Mouse (Mus musculus): Measurements from ENCODE around the gene Kpna2. TPM values are rescaled to one million over a fixed set of nuclear protein-coding genes. Genes with fewer than 3 reads are reported as not detected.

Gene Kpna2
- 235 and 294 TPM in 2 replicates for polyA plus RNA-seq (2015; fragmentation: Nextera tagmentation; extraction: Ambion mirVana)

DNA sequence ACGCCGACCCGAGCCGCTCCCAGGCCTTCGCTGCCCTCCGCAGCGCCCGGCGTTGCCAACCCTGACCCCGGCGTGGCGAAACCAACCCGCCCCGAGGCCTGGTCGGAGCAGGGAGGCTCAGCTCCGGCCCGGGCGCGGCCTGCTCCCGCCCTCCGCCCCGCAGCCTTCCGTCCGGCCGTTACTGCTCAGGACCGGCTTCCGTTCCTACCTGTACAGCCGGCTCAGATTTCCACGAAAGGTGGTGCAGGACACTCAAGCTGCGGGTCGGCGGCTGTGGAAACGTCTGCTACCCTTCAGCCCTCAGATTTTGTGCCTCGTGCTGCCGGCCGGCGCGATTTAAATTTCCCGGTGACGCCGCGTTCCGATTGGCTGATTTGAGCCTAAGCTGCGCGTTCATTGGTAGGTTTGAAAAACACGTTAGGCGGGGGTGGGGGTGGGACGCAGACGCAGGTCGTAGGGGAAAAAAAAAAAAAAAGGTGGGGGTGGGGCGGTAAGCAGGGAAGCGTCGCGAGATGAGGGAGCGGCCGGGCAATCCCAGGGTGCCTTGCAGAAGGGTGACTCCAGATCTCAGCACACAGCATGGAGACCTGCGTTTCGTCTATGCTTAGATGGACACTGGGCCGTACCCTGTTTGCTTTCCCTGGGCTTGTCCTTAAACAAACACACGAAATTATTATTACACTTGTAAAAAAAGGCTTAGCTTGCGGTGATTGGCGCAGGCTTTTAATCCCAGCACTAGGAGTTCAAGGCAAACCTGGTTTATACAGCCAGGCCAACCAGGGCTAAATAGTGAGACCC, at the start of gene Kpna2:
Kpna2 (minus strand) TSS at position 391 of the 798 bp plus-strand sequence.
- Histone ChIP-seq H3K27ac (ENCODE audit: low read length) (peak within 1 kb of the TSS; percentile 88), H3K4me3 (ENCODE audit: low read length) (peak within 1 kb of the TSS; percentile 84), H3K9me3 (replicated peaks; ENCODE audit: control insufficient read depth, low read length) (no peaks in the 10 kb centered on the region), H3K4me1 (ENCODE audit: control insufficient read depth, insufficient read depth, low read length) (peaks cover 11% of the 10 kb centered on the region), H3K27me3 (ENCODE audit: control insufficient read depth, insufficient read depth, low read length) (no peaks in the 10 kb centered on the region), H3K4me2 (ENCODE audit: low read depth, low read length) (peak within 1 kb of the TSS; percentile 79), H3K9ac (ENCODE audit: low read length) (peak within 1 kb of the TSS; percentile 93), H3K36me3 (ENCODE audit: control insufficient read depth, insufficient read depth) (peaks cover 13% of the 10 kb centered on the region)
- ATAC-seq (replicated peaks; ENCODE audit: extremely low read depth, insufficient read depth, low FRiP score), result peak; percentile 93
- WGBS, result under 1% methylated on average over 62 of the region's 62 CpGs

DNA sequence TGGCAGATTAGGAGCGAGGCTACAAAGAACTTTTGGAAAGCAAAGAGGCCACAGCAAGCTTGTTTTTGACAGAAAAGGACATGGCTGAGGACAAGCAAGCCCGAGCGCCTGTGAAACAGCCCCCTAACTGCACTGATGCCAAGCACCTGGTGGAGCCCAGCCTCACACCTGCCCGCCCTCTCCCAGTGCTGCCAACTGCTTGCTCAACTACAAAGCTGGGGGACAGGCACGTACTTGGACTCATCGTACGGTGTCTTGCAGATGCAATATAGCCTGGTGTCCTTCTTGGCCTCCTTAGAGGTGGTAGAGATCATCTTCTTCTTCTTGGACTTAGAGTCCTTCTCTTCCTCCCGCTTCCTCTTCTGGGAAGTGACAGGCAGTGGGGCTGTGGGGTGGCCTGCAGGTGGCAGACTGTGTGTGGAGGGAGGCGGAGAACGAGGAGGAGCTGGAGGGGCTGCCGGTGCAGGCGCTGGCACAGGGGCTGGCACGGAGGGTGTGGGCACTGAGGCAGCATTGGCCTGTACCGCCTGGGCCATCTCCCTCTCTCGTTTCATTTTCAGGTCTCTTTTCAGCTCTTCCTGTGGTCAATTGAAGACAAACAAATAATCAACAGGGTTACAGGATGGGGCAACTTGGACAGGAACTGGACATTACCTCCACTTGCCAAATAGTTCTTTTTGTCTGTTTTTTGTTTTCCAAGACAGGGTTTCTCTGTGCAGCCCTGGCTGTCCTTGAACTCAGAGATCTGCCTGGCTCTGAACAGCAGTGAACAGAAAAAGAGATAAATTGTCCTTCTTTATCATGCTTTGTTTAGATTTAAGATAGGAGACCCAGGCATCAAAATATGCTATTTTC, 47.7 kb upstream of the Kpna2 start:
- Histone ChIP-seq H3K4me3 (ENCODE audit: low read length) (no peak overlapping the region), H3K9me3 (replicated peaks; ENCODE audit: control insufficient read depth, low read length) (no peaks in the 10 kb centered on the region), H3K36me3 (ENCODE audit: control insufficient read depth, insufficient read depth) (peaks cover 31% of the 10 kb centered on the region), H3K27ac (ENCODE audit: low read length) (no peak overlapping the region), H3K4me2 (ENCODE audit: low read depth, low read length) (no peak overlapping the region), H3K4me1 (ENCODE audit: control insufficient read depth, insufficient read depth, low read length) (no peaks in the 10 kb centered on the region), H3K27me3 (ENCODE audit: control insufficient read depth, insufficient read depth, low read length) (no peaks in the 10 kb centered on the region), H3K9ac (ENCODE audit: low read length) (no peak overlapping the region)
- no peak for ATAC-seq (replicated peaks; ENCODE audit: extremely low read depth, insufficient read depth, low FRiP score)
- 87% methylated on average over 15 of the region's 15 CpGs for WGBS

DNA sequence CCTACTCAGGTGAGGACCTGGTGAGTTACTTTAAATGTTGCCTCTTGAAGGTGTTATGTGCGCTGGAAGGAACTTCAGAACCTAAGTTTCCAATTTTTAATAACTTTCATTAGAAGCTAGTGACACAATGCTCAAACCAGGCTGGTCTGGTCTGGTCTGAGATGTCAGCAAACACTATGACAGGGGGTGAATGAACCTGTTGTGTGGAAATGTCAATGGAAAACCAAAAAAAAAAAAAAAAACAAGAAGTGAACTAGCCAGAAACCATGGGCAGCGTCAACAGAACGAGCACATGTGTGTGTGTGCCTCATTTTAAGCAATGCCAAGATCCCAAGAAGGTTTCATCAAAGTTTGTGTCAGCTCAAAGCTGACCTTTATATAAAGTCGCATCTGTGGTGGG, 46.2 kb upstream of the Kpna2 start:
- no peak overlapping the region for H3K4me2 ChIP-seq (ENCODE audit: low read depth, low read length)
- H3K4me1 ChIP-seq (ENCODE audit: control insufficient read depth, insufficient read depth, low read length), result no peaks in the 10 kb centered on the region
- H3K27me3 ChIP-seq (ENCODE audit: control insufficient read depth, insufficient read depth, low read length), result no peaks in the 10 kb centered on the region
- H3K9ac ChIP-seq (ENCODE audit: low read length), result no peak overlapping the region
- peaks cover 37% of the 10 kb centered on the region for H3K36me3 ChIP-seq (ENCODE audit: control insufficient read depth, insufficient read depth)
- no peaks in the 10 kb centered on the region for H3K9me3 ChIP-seq (replicated peaks; ENCODE audit: control insufficient read depth, low read length)
- no peak overlapping the region for H3K4me3 ChIP-seq (ENCODE audit: low read length)
- no peak overlapping the region for H3K27ac ChIP-seq (ENCODE audit: low read length)
- ATAC-seq (replicated peaks; ENCODE audit: extremely low read depth, insufficient read depth, low FRiP score), result no peak
- WGBS, result 86% methylated on average over 4 of the region's 4 CpGs

- Histone ChIP-seq H3K9me3 (replicated peaks; ENCODE audit: control insufficient read depth, low read length) (no peaks in the 10 kb centered on the region), H3K27ac (ENCODE audit: low read length) (no peak overlapping the region), H3K4me2 (ENCODE audit: low read depth, low read length) (no peak overlapping the region), H3K27me3 (ENCODE audit: control insufficient read depth, insufficient read depth, low read length) (no peaks in the 10 kb centered on the region), H3K4me1 (ENCODE audit: control insufficient read depth, insufficient read depth, low read length) (no peaks in the 10 kb centered on the region), H3K36me3 (ENCODE audit: control insufficient read depth, insufficient read depth) (peaks cover 47% of the 10 kb centered on the region), H3K4me3 (ENCODE audit: low read length) (no peak overlapping the region), H3K9ac (ENCODE audit: low read length) (no peak overlapping the region)
- no peak; the same call in 1 of the 2 replicates for ATAC-seq (replicated peaks; ENCODE audit: extremely low read depth, insufficient read depth, low FRiP score)
- 25% methylated on average over 5 of the region's 5 CpGs for WGBS
These were observed 45.0 kb upstream of the Kpna2 start for GRCm38 (mm10) chr11:107044321-107044720.

- Histone ChIP-seq H3K9me3 (replicated peaks; ENCODE audit: control insufficient read depth, low read length) (no peaks in the 10 kb centered on the region), H3K4me3 (ENCODE audit: low read length) (no peak overlapping the region), H3K4me1 (ENCODE audit: control insufficient read depth, insufficient read depth, low read length) (no peaks in the 10 kb centered on the region), H3K27ac (ENCODE audit: low read length) (no peak overlapping the region), H3K36me3 (ENCODE audit: control insufficient read depth, insufficient read depth) (peaks cover 53% of the 10 kb centered on the region), H3K4me2 (ENCODE audit: low read depth, low read length) (no peak overlapping the region), H3K27me3 (ENCODE audit: control insufficient read depth, insufficient read depth, low read length) (no peaks in the 10 kb centered on the region), H3K9ac (ENCODE audit: low read length) (no peak overlapping the region)
- ATAC-seq (replicated peaks; ENCODE audit: extremely low read depth, insufficient read depth, low FRiP score), result no peak
- 87% methylated on average over 11 of the region's 11 CpGs for WGBS
These were observed 44.0 kb upstream of the Kpna2 start for GRCm38 (mm10) chr11:107043361-107043760.

DNA sequence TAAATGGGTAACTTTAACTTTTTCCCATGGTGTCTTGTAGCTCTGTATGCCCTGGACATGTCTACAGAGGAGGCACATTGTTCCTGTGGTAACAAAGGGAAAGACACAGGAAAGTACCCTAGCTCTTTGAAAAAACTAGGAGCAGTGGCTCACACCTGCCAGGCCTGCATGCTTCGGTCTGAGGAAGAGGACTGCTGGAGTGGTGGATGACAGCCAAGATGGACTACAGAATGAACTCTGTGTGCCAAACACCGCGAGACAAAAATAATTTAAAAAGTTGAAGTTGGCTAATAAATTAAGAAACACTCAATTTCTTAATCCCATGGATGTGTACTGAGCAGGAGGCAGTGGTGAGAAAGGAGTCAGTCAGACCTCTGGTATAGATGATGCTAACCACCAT, 42.1 kb upstream of the Kpna2 start:
- 78% methylated on average over 3 of the region's 3 CpGs for WGBS
- Histone ChIP-seq H3K9ac (ENCODE audit: low read length) (no peak overlapping the region), H3K36me3 (ENCODE audit: control insufficient read depth, insufficient read depth) (peaks cover 60% of the 10 kb centered on the region), H3K27ac (ENCODE audit: low read length) (no peak overlapping the region), H3K4me1 (ENCODE audit: control insufficient read depth, insufficient read depth, low read length) (no peaks in the 10 kb centered on the region), H3K27me3 (ENCODE audit: control insufficient read depth, insufficient read depth, low read length) (no peaks in the 10 kb centered on the region), H3K4me2 (ENCODE audit: low read depth, low read length) (no peak overlapping the region), H3K9me3 (replicated peaks; ENCODE audit: control insufficient read depth, low read length) (no peaks in the 10 kb centered on the region), H3K4me3 (ENCODE audit: low read length) (no peak overlapping the region)
- ATAC-seq (replicated peaks; ENCODE audit: extremely low read depth, insufficient read depth, low FRiP score), result no peak

- no peaks in the 10 kb centered on the region for H3K27me3 ChIP-seq (ENCODE audit: control insufficient read depth, insufficient read depth, low read length)
- no peak overlapping the region for H3K9ac ChIP-seq (ENCODE audit: low read length)
- no peak overlapping the region for H3K4me2 ChIP-seq (ENCODE audit: low read depth, low read length)
- no peaks in the 10 kb centered on the region for H3K4me1 ChIP-seq (ENCODE audit: control insufficient read depth, insufficient read depth, low read length)
- H3K27ac ChIP-seq (ENCODE audit: low read length), result no peak overlapping the region
- H3K9me3 ChIP-seq (replicated peaks; ENCODE audit: control insufficient read depth, low read length), result no peaks in the 10 kb centered on the region
- peaks cover 55% of the 10 kb centered on the region for H3K36me3 ChIP-seq (ENCODE audit: control insufficient read depth, insufficient read depth)
- no peak overlapping the region for H3K4me3 ChIP-seq (ENCODE audit: low read length)
- WGBS, result 87% methylated on average over 5 of the region's 5 CpGs
- ATAC-seq (replicated peaks; ENCODE audit: extremely low read depth, insufficient read depth, low FRiP score), result no peak
These were observed 40.1 kb upstream of the Kpna2 start for GRCm38 (mm10) chr11:107039417-107039816.

DNA sequence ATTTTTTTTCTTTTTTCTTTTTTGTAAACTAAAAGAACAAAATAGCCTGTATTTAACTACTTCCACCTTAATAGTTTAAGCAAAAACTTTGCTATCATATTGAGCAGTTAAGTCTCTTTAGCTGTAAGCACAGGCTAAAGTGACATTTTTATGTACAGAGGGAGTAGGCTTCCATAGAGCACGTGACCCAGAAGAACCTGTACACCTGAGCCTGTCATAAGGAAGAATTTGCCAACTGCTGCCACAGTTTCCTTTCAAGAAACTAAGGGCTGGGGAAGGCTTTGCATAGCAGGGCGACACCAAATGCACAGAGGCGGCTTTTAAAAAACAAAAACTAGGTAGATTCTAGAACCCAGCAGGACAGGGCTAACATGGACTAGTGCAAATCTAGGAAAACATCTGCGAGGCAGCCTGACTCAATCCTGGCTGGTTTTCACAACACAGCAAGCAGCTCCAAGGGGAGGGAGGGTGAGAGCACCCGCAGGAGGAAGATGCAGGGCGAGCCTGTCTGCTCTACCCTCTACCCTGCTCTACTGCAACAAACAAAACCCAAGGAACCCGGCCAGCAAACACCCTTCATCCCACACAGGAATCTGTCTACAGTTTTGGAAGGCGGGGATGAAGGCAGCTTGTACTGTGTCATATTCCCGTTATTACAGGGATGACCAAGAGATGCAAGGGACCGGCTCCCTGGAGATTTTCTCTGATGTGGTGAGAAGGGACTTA, 34.9 kb upstream of the Kpna2 start:
- no peak overlapping the region for H3K4me2 ChIP-seq (ENCODE audit: low read depth, low read length)
- ATAC-seq (replicated peaks; ENCODE audit: extremely low read depth, insufficient read depth, low FRiP score), result no peak
- H3K4me3 ChIP-seq (ENCODE audit: low read length), result no peak overlapping the region
- no peak overlapping the region for H3K9ac ChIP-seq (ENCODE audit: low read length)
- no peaks in the 10 kb centered on the region for H3K9me3 ChIP-seq (replicated peaks; ENCODE audit: control insufficient read depth, low read length)
- H3K36me3 ChIP-seq (ENCODE audit: control insufficient read depth, insufficient read depth), result peaks cover 22% of the 10 kb centered on the region
- H3K27me3 ChIP-seq (ENCODE audit: control insufficient read depth, insufficient read depth, low read length), result no peaks in the 10 kb centered on the region
- H3K27ac ChIP-seq (ENCODE audit: low read length), result no peak overlapping the region
- 81% methylated on average over 10 of the region's 10 CpGs for WGBS
- H3K4me1 ChIP-seq (ENCODE audit: control insufficient read depth, insufficient read depth, low read length), result no peaks in the 10 kb centered on the region
